Mouse (Mus musculus) limb, embryonic 14.5 days (tissue): ENCODE measurements around the gene Capn8. TPM values are rescaled to one million over a fixed set of nuclear protein-coding genes. Genes with fewer than 3 reads are reported as not detected.

ENCODE experiments used
- ATAC-seq: fragments of 200-750 bp; cut with Nextera tagmentation; 2 replicates; pipeline ENCODE4 v1.8.0; 2017; ENCODE audit warnings: low read depth, moderate number of reproducible peaks, moderate TSS enrichment; ENCODE audit not compliant: low FRiP score
- DNase-seq: peaks from one replicate; pipeline ENCODE4 v3.0.0-alpha.2; 2015; ENCODE audit warnings: low spot score
- H3K27ac ChIP-seq: fragments of 300-500 bp; sonication (generic); replicated peaks from 2 replicates; pipeline ENCODE4 v1.5.1; 2014; ENCODE audit warnings: low read depth, mild to moderate bottlenecking, low read length, moderate library complexity, mixed read lengths
- H3K27me3 ChIP-seq: fragments of 300-500 bp; sonication (generic); 2 replicates; pipeline ENCODE4 v1.6.1; 2014; ENCODE audit warnings: low read length, mixed read lengths; ENCODE audit not compliant: control insufficient read depth, insufficient read depth
- H3K36me3 ChIP-seq: fragments of 300-500 bp; sonication (generic); 2 replicates; pipeline ENCODE4 v1.6.1; 2014; ENCODE audit warnings: mild to moderate bottlenecking, low read length, moderate library complexity, mixed read lengths; ENCODE audit not compliant: control insufficient read depth, insufficient read depth
- H3K4me1 ChIP-seq: fragments of 300-500 bp; sonication (generic); 2 replicates; pipeline ENCODE4 v1.6.1; 2014; ENCODE audit warnings: antibody characterized with exemption, low read length, mixed read lengths; ENCODE audit not compliant: control insufficient read depth, insufficient read depth
- H3K4me2 ChIP-seq: fragments of 300-500 bp; sonication (generic); replicated peaks from 2 replicates; pipeline ENCODE4 v1.6.1; 2014; ENCODE audit warnings: low read depth, mild to moderate bottlenecking, low read length, moderate library complexity; ENCODE audit not compliant: severe bottlenecking
- H3K4me3 ChIP-seq: fragments of 300-500 bp; sonication (generic); replicated peaks from 2 replicates; pipeline ENCODE4 v1.5.1; 2014; ENCODE audit warnings: low read length
- H3K9ac ChIP-seq: fragments of 300-500 bp; sonication (generic); 2 replicates; pipeline ENCODE4 v1.6.1; 2014; ENCODE audit warnings: mild to moderate bottlenecking, low read depth, low read length, moderate library complexity; ENCODE audit not compliant: severe bottlenecking
- H3K9me3 ChIP-seq: fragments of 300-500 bp; sonication (generic); 2 replicates; pipeline ENCODE4 v1.6.1; 2016; ENCODE audit warnings: low read length; ENCODE audit not compliant: control insufficient read depth
- POLR2A ChIP-seq: fragments of 200-500 bp; IDR thresholded peaks from 2 replicates; pipeline ENCODE4 v1.8.0; 2012; ENCODE audit warnings: inconsistent platforms, mild to moderate bottlenecking, moderate library complexity, borderline replicate concordance; ENCODE audit not compliant: insufficient read depth, insufficient read length; ENCODE audit errors: extremely low read depth
- WGBS: fragments of 180-500 bp; shearing (Covaris S2); extraction: QIAGEN DNeasy Blood & Tissue Kit; methylation state at CpG from one replicate; pipeline ENCODE4 v1.1.7; 2014; 5-methylcytosine and 5-hydroxymethylcytosine counted together
- polyA plus RNA-seq, 2 experiments: library from polyadenylated mRNA; depleted of rRNA in 1 of 2; stranded (reverse) in 1 of 2; unstranded in 1 of 2; fragments of >200 nt; fragmentation: Nextera tagmentation in 1 of 2; extraction: Ambion mirVana in 1 of 2; gene quantifications; 2 replicates each; pipeline versions ENCODE4 v1.2.1 to v1.2.3; 2012 to 2014

Gene Capn8
- polyA plus RNA-seq, 2 experiments: 0.08 TPM; not detected in 1

DNA sequence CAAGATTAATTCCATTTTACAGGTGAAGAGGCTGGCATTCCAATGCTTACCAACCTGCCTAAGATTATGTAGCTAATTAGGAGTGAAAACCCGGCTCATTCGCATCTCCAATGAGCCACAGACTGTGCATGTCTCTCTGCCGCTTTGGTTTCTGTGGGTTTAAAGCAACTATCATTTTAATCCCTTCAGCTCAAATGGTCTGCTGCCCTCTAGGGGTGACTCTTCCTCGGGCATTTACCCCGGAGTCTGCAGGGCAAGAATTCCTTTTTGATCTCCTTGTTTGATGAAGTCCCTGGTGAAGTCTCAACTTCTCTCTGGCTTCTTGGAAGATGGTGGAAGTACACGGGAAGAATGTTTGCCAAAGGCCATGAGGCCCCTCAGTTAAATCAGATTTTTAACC is 93.0 kb downstream of the Capn8 start:
- Histone ChIP-seq H3K9me3 (no peaks in the 10 kb centered on the region), H3K4me1 (no peaks in the 10 kb centered on the region), H3K4me3 (no peak overlapping the region), H3K4me2 (no peak overlapping the region), H3K36me3 (no peaks in the 10 kb centered on the region), H3K9ac (no peak overlapping the region), H3K27me3 (no peaks in the 10 kb centered on the region), H3K27ac (no peak overlapping the region)
- no peak for TF ChIP-seq POLR2A
- WGBS: 30% methylated on average over 6 of the region's 6 CpGs
- ATAC-seq (no peak), DNase-seq (peak; percentile 45)

DNA sequence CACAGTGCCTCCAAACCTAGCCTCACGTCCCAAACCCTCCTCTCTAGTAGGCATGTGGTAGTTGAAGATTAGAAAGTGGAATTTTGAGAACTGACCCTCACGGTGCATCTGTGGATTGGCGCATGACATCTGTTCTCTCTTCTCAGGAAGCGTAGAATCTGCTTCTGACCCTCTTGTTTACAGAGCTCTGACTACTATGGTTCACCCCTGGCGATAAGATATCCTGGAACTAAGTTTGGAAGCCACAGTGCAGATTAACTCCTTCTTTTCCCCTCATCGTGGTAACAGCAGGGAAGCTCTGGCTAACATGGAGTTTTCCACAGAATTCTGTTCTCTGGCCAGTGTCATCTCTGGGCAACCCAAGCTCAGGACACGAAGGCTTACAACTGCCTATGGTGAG is 95.6 kb downstream of the Capn8 start:
- H3K9ac ChIP-seq: no peak overlapping the region
- no peaks in the 10 kb centered on the region for H3K36me3 ChIP-seq
- ATAC-seq (no peak), DNase-seq (no peak)
- H3K4me2 ChIP-seq: no peak overlapping the region
- no peaks in the 10 kb centered on the region for H3K27me3 ChIP-seq
- no peak overlapping the region for H3K27ac ChIP-seq
- WGBS: 79% methylated on average over 7 of the region's 7 CpGs
- no peaks in the 10 kb centered on the region for H3K4me1 ChIP-seq
- H3K4me3 ChIP-seq: no peak overlapping the region
- no peaks in the 10 kb centered on the region for H3K9me3 ChIP-seq
- TF ChIP-seq POLR2A: no peak

DNA sequence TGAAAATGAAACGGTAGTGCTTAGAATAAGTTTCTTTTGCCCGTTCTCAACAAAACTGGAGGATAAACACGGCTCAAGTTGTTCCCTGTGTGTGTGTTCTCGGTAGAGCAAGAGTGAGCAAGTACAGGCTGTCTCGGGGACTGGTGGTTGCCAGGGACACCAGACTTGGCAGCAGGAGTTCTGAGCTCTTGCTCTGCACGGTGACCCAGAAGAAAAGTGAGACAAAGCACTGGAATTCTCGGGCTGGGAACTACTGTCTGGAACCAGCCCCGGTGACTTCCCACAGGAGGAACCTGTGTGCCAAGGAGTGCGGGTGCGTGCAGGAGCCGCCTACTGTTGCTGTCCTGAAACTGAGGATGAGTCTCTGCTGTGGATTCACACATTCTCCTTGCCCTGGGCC is 98.9 kb downstream of the Capn8 start:
- WGBS: 69% methylated on average over 11 of the region's 11 CpGs
- no peak for DNase-seq
- TF ChIP-seq POLR2A: no peak

DNA sequence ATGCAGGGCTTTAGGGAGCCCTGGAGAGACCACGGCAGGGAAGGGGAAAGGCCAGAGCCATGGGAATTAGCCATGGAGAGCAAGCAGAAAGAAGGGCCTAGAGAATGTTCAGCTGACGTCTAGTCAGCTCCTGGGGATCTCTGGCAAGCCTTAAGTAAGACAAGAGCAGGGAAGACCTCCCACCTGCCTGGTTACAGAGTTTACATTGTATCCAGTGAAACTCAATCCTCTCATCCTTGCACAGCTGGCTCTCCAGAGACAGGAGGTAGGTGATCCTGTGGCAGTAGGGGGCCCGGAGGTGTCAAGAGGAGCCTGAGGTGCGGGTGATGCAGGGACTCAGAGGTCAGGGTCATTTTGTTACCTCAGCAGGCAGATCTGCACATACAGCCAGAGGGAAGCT is 100.0 kb downstream of the Capn8 start:
- H3K27me3 ChIP-seq: no peaks in the 10 kb centered on the region
- no peak overlapping the region for H3K9ac ChIP-seq
- ATAC-seq: no peak
- no peaks in the 10 kb centered on the region for H3K36me3 ChIP-seq
- no peak overlapping the region for H3K4me2 ChIP-seq
- WGBS: 52% methylated on average over 4 of the region's 4 CpGs
- no peak overlapping the region for H3K4me3 ChIP-seq
- DNase-seq: no peak
- no peak overlapping the region for H3K27ac ChIP-seq
- TF ChIP-seq POLR2A: no peak
- peaks cover 5% of the 10 kb centered on the region for H3K4me1 ChIP-seq
- no peaks in the 10 kb centered on the region for H3K9me3 ChIP-seq

More for the DNA sequence above, 98.9 kb downstream of the Capn8 start:
- no peak overlapping the region for H3K9ac ChIP-seq
- no peak for ATAC-seq
- H3K9me3 ChIP-seq: no peaks in the 10 kb centered on the region
- H3K4me1 ChIP-seq: no peaks in the 10 kb centered on the region
- no peak overlapping the region for H3K4me3 ChIP-seq
- H3K27me3 ChIP-seq: no peaks in the 10 kb centered on the region
- H3K36me3 ChIP-seq: no peaks in the 10 kb centered on the region
- H3K27ac ChIP-seq: no peak overlapping the region
- H3K4me2 ChIP-seq: no peak overlapping the region

DNA sequence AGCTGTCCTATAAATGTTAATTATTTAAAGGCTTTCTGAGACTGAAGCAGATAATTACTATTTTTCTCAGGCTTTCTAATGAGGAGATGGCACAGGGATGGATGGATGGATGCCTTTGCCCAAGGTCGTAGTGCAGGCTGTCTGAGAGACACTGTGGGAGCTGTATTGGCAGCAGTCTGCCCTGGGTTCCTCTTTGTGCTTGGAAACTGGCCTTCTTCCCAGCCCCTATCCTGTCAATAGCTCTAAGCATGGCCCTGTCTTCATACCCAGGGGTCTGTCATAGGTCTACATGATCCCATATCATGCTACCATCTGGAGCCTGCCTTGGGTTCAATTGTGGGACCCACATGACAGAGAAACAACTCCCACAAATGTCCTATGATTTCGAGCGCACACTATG is 102.5 kb downstream of the Capn8 start:
- no peaks in the 10 kb centered on the region for H3K36me3 ChIP-seq
- H3K9me3 ChIP-seq: no peaks in the 10 kb centered on the region
- no peak for ATAC-seq
- H3K9ac ChIP-seq: no peak overlapping the region
- H3K4me3 ChIP-seq: no peak overlapping the region
- TF ChIP-seq POLR2A: no peak
- H3K4me2 ChIP-seq: no peak overlapping the region
- peaks cover 19% of the 10 kb centered on the region for H3K4me1 ChIP-seq
- H3K27me3 ChIP-seq: no peaks in the 10 kb centered on the region
- 92% methylated on average over 3 of the region's 3 CpGs for WGBS
- H3K27ac ChIP-seq: no peak overlapping the region
- DNase-seq: no peak

DNA sequence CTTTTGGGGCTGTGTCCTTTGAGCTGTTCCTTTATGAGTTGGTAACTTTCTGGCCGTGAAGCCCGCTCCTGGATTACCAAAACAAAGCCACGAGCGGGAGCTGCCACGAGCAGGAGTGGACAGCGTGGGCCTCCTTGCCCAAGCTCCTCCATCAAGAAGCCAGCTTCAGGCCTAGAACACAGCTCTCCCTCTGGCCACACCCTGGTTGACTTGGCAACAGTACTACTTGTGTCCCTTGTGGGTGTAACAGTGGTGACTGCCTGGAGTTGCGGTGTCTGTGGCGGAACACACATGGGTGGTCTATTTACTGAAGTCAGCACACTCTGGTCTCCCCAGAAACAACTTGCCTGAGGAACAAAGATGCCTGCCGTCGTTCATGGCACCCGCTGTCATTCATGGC is 104.9 kb downstream of the Capn8 start:
- no peak for TF ChIP-seq POLR2A
- no peaks in the 10 kb centered on the region for H3K9me3 ChIP-seq
- no peak overlapping the region for H3K4me3 ChIP-seq
- 78% methylated on average over 11 of the region's 11 CpGs for WGBS
- H3K36me3 ChIP-seq: no peaks in the 10 kb centered on the region
- ATAC-seq (no peak), DNase-seq (peak; percentile 4)
- no peak overlapping the region for H3K9ac ChIP-seq
- peaks cover 19% of the 10 kb centered on the region for H3K4me1 ChIP-seq
- H3K4me2 ChIP-seq: no peak overlapping the region
- H3K27ac ChIP-seq: peak overlapping the region; percentile 48; the same call in 1 of the 2 replicates
- H3K27me3 ChIP-seq: no peaks in the 10 kb centered on the region
